Mouse (Mus musculus) heart, embryonic 11.5 days (tissue): ENCODE data around the gene Tbc1d10c. TPM values are rescaled to one million over a fixed set of nuclear protein-coding genes. Genes with fewer than 3 reads are reported as not detected.

Experiments
- ATAC-seq: fragments of 200-750 bp; cut with Nextera tagmentation; replicated peaks from 2 replicates; pipeline ENCODE4 v1.8.0; 2017; ENCODE audit warnings: moderate library complexity; ENCODE audit not compliant: insufficient number of reproducible peaks, low FRiP score, low TSS enrichment
- H3K27ac ChIP-seq: fragments of 300-500 bp; sonication (generic); 2 replicates; pipeline ENCODE4 v1.5.1; 2014; ENCODE audit warnings: mild to moderate bottlenecking, low read depth, low read length
- H3K27me3 ChIP-seq: fragments of 300-500 bp; sonication (generic); 2 replicates; pipeline ENCODE4 v1.6.1; 2014; ENCODE audit warnings: mild to moderate bottlenecking, low read length, mixed read lengths; ENCODE audit not compliant: control insufficient read depth, insufficient read depth
- H3K36me3 ChIP-seq: fragments of 300-500 bp; sonication (generic); 2 replicates; pipeline ENCODE4 v1.6.1; 2014; ENCODE audit warnings: mild to moderate bottlenecking, low read length, moderate library complexity, mixed read lengths; ENCODE audit not compliant: control insufficient read depth, insufficient read depth
- H3K4me1 ChIP-seq: fragments of 300-500 bp; sonication (generic); 2 replicates; pipeline ENCODE4 v1.6.1; 2014; ENCODE audit warnings: low read length; ENCODE audit not compliant: control insufficient read depth, insufficient read depth
- H3K4me2 ChIP-seq: fragments of 300-500 bp; sonication (generic); 2 replicates; pipeline ENCODE4 v1.6.1; 2014; ENCODE audit warnings: mild to moderate bottlenecking, moderate library complexity
- H3K4me3 ChIP-seq: fragments of 300-500 bp; sonication (generic); 2 replicates; pipeline ENCODE4 v1.5.1; 2014; ENCODE audit warnings: low read depth, low read length
- H3K9ac ChIP-seq: fragments of 300-500 bp; sonication (generic); 2 replicates; pipeline ENCODE4 v1.6.1; 2014; ENCODE audit warnings: mild to moderate bottlenecking, low read depth, low read length, moderate library complexity
- H3K9me3 ChIP-seq: fragments of 300-500 bp; sonication (generic); replicated peaks from 2 replicates; pipeline ENCODE4 v1.6.1; 2016; ENCODE audit warnings: low read length; ENCODE audit not compliant: control insufficient read depth
- WGBS: fragments of 180-500 bp; shearing (Covaris S2); extraction: QIAGEN DNeasy Blood & Tissue Kit; methylation state at CpG from one replicate; pipeline ENCODE4 v1.1.7; 2014; ENCODE audit not compliant: insufficient replicate concordance; 5-methylcytosine and 5-hydroxymethylcytosine counted together
- polyA plus RNA-seq: library from polyadenylated mRNA; unstranded; fragments of >200 nt; fragmentation: Nextera tagmentation; extraction: Ambion mirVana; gene quantifications from 2 replicates; pipeline ENCODE4 v1.2.1, GENCODE M21; 2014

The Tbc1d10c gene
- polyA plus RNA-seq, 1 experiment from 2014 or later, result 1.0 TPM

GRCm38 (mm10) chr19:4148491-4148806 is 42.6 kb downstream of the Tbc1d10c start, which contains the start of gene Coro1b:
Gene Coro1b (plus strand): TSS chr19:4148619.
- H3K27ac ChIP-seq, result peak within 1 kb of the TSS; percentile 70
- peaks cover 7% of the 10 kb centered on the region for H3K4me1 ChIP-seq
- peak; percentile 90 for ATAC-seq
- WGBS, result 0% methylated on average over 33 of the region's 33 CpGs
- H3K36me3 ChIP-seq, result peaks cover 14% of the 10 kb centered on the region; the same call in 1 of the 2 replicates
- no peaks in the 10 kb centered on the region; the same call in 1 of the 2 replicates for H3K9me3 ChIP-seq
- H3K9ac ChIP-seq, result peak within 1 kb of the TSS; percentile 94
- H3K4me2 ChIP-seq, result peak within 1 kb of the TSS; percentile 91
- peak within 1 kb of the TSS; percentile 97 for H3K4me3 ChIP-seq
- H3K27me3 ChIP-seq, result no peaks in the 10 kb centered on the region

DNA sequence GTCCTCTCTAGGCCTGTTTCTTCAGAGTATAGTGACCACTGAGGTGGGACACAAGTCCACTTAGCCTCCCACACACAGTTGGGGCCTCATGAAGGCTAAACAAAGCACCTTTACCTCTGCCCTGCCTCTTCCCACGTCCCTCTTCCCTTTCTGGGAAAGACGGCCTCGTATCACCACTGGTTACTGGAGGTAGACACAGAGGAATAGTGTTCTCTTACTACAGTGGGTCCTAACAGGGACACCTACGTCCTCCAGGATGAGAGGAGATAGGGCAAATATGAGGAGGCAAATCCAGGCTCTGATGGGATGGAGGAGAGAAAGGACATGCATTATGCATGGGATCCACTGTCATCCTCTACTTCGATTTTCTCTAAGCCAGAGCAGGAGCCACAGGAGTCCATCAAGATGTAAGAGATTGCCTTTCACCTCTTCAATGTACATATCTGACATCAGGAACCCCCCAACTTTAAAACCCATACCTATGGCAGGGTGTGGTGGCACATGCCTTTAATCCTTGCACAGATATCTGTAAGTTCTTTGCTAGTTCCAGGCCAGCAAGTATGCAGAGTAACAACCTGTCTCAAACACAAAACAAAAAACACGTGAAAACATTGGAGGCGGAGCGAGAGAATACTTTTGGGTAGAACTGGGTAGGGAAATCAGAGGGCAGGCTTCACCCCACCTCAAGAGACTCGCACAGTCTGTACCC is 43.1 kb downstream of the Tbc1d10c start:
- Histone ChIP-seq H3K4me3 (peak overlapping the region; percentile 97), H3K9me3 (no peaks in the 10 kb centered on the region; the same call in 1 of the 2 replicates), H3K4me1 (peaks cover 7% of the 10 kb centered on the region), H3K9ac (peak overlapping the region; percentile 94), H3K4me2 (peak overlapping the region; percentile 91), H3K36me3 (peaks cover 12% of the 10 kb centered on the region; the same call in 1 of the 2 replicates), H3K27me3 (no peaks in the 10 kb centered on the region), H3K27ac (no peak overlapping the region)
- ATAC-seq, result no peak
- WGBS, result 36% methylated on average over 9 of the region's 9 CpGs

GRCm38 (mm10) chr19:4147022-4147405 is 44.1 kb downstream of the Tbc1d10c start:
- no peaks in the 10 kb centered on the region for H3K27me3 ChIP-seq
- H3K9me3 ChIP-seq, result no peaks in the 10 kb centered on the region; the same call in 1 of the 2 replicates
- H3K27ac ChIP-seq, result no peak overlapping the region
- H3K4me2 ChIP-seq, result no peak overlapping the region
- WGBS, result 51% methylated on average over 3 of the region's 3 CpGs
- H3K36me3 ChIP-seq, result 0 out of 2 replicates have a peak, but pooled peaks cover 8% of the 10 kb centered on the region
- H3K4me3 ChIP-seq, result no peak overlapping the region
- ATAC-seq, result no peak
- H3K9ac ChIP-seq, result no peak overlapping the region
- peaks cover 7% of the 10 kb centered on the region for H3K4me1 ChIP-seq

DNA sequence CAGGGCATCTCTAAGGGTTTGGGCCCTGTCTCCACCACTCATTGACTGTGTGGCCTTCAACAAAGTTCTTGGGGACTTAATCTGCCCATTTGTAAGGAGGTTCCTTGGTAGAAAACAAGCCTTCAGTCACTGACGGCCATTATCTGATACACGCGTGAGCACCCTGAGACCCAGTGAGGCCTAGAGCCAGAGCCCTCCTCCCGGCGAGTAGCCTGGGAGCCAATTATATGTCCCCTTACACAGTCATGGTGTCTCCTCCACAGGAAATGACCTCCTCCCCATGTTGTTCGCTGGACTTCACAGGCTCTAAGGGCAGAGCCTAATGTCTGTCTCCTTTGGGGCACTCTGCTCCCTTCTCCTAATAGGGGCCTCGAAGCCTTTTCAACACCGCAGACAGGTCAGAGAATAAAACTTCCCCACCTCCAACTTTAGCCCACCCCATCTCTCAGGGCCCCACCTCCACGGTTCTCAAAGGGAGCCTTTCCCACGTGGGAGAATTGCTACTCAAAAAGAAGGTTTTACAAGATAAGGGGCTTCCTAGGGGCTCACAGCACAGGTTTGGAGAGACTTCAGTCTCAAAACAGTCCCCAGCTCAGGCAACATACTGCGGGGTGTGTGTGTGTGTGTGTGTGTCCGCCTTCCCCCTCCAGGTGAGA is 44.6 kb downstream of the Tbc1d10c start:
- Histone ChIP-seq H3K4me3 (no peak overlapping the region), H3K27me3 (no peaks in the 10 kb centered on the region), H3K9me3 (no peaks in the 10 kb centered on the region; the same call in 1 of the 2 replicates), H3K4me1 (peaks cover 7% of the 10 kb centered on the region), H3K4me2 (no peak overlapping the region), H3K27ac (no peak overlapping the region), H3K36me3 (0 out of 2 replicates have a peak, but pooled peaks cover 8% of the 10 kb centered on the region), H3K9ac (no peak overlapping the region)
- 59% methylated on average over 12 of the region's 12 CpGs for WGBS
- no peak for ATAC-seq

- Histone ChIP-seq H3K27ac (no peak overlapping the region), H3K4me2 (no peak overlapping the region), H3K36me3 (0 out of 2 replicates have a peak, but pooled peaks cover 4% of the 10 kb centered on the region), H3K27me3 (no peaks in the 10 kb centered on the region), H3K9me3 (no peaks in the 10 kb centered on the region; the same call in 1 of the 2 replicates), H3K9ac (no peak overlapping the region), H3K4me1 (peaks cover 7% of the 10 kb centered on the region), H3K4me3 (no peak overlapping the region)
- ATAC-seq, result no peak
- 83% methylated on average over 5 of the region's 5 CpGs for WGBS
Measured at GRCm38 (mm10) chr19:4145936-4146335, 45.1 kb downstream of the Tbc1d10c start.

DNA sequence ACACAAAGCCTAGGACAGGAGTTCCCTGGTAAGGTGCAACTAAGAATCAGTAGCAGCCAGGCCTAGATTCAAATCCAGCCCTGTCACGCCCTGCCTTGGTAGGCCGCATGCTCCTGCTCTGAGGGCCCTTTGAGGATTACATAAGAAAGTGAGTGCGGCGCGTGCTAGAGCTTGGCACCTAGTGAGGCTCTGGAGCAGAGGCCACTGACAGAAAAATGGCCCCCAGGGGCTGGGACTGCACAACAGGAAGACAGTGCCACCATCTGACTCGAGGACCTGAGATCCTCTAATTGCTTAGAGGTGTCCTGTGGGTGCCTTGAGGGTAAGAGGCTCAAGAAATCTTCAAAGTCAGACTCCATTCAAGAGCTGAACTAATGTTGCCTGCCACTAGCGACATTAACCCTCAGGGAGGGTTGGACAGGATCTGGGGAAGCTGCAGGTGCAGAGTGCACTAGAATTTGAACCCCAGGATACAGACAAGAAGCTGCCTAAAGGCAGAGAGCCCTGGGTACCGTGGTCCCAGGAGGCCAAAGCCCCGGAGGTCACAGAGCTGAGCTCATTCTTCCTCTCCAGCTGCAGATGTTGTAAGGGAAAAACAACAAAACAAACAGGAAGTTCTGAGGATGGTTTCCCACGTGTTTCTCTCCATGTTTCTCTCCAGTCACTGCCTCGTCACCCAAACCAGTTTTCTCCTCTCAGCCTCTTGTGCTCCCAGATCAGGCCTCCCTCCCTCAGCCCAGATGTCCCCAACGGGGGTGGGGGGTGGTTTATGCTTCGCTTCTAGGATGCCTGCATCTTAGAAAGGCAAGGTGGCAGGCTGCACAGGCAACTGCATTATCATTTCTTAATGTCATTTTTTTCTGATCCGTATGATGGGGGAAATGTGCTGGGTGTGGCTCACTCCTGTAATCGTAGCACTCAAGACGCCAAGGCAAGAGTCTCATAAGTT is 46.3 kb downstream of the Tbc1d10c start:
- Histone ChIP-seq H3K27me3 (no peaks in the 10 kb centered on the region), H3K9ac (no peak overlapping the region), H3K4me1 (peaks cover 7% of the 10 kb centered on the region), H3K4me3 (no peak overlapping the region), H3K4me2 (no peak overlapping the region), H3K27ac (no peak overlapping the region), H3K36me3 (no peaks in the 10 kb centered on the region), H3K9me3 (no peaks in the 10 kb centered on the region; the same call in 1 of the 2 replicates)
- WGBS, result 72% methylated on average over 16 of the region's 16 CpGs
- no peak for ATAC-seq

DNA sequence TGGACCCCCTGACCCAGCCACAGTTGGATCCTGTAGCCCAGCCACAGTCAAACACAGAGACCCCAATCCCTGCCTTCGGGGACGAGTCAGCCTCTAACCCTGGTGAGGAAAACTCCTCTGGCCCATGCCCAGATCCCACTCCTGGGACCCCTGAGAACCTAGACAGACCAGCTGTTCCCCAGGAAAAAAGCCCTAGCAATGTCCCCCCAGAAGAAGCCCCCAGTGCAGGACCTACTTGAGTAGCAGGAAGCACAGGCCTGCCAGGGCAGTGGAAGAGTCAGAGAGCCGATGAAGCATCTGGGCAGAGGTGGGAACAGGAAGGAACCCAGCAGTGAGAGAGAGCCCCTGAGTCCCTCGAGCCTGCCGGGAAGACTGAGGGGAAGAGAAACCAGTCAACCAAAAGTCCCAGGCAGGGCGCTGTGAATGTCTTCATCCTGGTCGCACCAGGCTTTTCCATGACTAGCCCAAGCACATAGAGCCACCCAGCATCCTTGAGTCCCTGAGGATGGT is 47.3 kb downstream of the Tbc1d10c start, which contains the start of gene Cabp4:
Cabp4 (minus strand) TSS at position 275 of the 510 bp plus-strand sequence.
- H3K36me3 ChIP-seq, result no peaks in the 10 kb centered on the region
- no peak within 1 kb of the TSS for H3K4me3 ChIP-seq
- no peaks in the 10 kb centered on the region for H3K27me3 ChIP-seq
- no peak within 1 kb of the TSS for H3K9ac ChIP-seq
- no peak for ATAC-seq
- H3K4me2 ChIP-seq, result no peak within 1 kb of the TSS
- H3K4me1 ChIP-seq, result peaks cover under 1% of the 10 kb centered on the region; the same call in 1 of the 2 replicates
- WGBS, result 64% methylated on average over 7 of the region's 7 CpGs
- no peak within 1 kb of the TSS for H3K27ac ChIP-seq
- no peaks in the 10 kb centered on the region; the same call in 1 of the 2 replicates for H3K9me3 ChIP-seq
